Mouse (Mus musculus): ENCODE measurements around the gene Rps26.

DNA sequence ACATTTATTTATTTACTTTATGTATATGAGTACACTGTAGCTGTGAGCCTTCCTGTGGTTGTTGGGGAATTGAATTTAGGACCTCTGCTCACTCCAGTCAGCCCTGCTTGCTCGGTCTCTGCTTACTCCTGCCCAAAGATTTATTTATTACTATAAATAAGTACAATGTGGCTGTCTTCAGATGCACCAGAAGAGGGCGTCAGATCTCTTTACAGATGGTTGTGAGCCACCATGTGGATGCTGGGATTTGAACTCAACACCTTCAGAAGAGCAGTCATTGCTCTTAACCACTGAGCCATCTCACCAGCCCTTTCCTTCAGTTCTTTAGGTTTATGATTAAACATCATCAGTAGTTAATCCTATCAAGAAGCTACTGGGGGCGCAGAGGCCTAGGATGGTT is 11.6 kb downstream of the Rps26 start:
- TF ChIP-seq GATA1 (IDR thresholded peaks at IDR 0.05; ENCODE audit: borderline replicate concordance, low read length) (no peak), FLI1 (IDR thresholded peaks at IDR 0.05; ENCODE audit: low read length) (no peak)
